Mouse (Mus musculus): ENCODE measurements around the gene BC049352.
A peak's percentile ranks its signal among the peaks of the same experiment; 100 is the strongest.

The BC049352 gene

DNA sequence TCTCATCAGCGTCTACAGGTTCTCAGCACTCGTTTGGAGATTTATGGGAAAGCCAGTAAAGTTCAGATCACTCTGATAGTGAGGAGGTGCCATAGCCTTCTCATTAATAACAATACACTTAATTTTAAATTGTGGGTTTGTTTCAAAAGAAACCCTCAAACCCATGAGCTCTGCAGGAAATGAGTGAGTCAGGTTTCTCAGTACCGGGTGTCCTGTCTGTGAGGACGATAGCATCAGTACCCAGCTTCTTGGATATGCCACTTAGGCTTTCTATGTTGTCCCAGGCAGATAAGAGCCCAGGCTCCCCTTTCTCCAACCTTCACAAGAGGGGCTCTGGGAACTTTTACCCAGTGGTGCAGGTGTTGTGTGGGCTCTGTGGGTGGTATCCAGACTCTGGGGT, 70.2 kb downstream of the BC049352 start:
- no peak for DNase-seq

DNA sequence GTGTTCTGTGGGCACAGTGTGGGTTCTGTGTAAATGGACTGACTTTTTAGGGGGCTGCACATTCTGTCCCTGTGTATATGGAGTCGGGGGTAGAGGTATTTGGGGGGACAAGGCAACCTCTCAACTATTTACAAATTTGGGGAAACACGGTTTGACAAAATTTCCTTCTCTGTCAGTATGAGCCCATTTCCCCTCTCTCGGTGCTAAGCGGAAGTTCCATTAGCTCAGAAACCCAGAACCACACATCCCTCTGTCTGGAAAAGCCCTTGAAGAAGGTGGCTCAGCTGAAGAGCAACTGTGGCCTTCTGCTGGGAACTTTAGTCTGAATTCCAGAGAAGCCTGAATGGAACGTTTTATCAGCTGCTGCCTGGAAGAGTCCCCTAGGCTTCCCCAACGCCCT, 70.6 kb downstream of the BC049352 start:
- no peak for DNase-seq

DNA sequence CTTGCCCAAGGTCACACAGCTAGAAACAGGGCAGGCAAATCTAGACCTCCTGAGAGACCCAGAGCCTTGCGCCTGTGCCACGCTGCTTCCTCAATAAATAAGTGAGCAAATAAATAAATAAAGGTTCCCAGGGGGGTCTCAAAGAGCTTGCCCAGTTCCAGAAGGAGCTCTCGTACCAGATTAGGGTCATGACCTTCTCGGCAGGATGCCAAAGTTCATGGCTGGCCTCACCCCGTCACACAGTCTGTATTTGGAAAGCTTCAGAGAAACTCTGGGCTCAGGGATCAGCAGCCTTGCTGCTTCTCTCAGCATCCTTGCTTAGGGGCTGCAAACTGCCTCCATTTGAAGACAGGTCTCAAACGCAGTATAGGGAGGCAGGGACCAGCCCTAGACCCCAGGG, 72.2 kb downstream of the BC049352 start:
- DNase-seq = peak; percentile 4

DNA sequence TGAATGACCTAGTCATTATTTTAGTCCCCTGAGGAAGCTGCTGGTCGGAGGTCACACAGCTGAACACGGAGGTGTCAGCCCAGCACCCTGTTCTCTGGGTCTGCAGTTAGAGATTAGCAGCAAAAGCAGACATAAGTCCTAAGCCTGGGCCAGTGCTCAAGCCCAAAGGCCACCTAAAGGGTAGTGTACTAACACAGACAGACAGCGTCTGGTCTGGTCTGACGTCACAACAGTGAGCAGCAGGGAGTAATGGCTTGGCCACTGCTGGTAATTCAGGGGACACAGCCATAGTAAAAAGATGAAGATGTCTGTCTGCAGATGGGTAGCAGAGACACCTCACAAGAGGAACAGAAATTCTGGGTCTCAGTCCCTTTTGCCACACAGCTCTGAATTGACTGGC, 72.8 kb downstream of the BC049352 start:
- DNase-seq = peak; percentile 7

- no peak for DNase-seq
Observed at GRCm38 (mm10) chr9:45255431-45255830, 73.6 kb downstream of the BC049352 start.

DNA sequence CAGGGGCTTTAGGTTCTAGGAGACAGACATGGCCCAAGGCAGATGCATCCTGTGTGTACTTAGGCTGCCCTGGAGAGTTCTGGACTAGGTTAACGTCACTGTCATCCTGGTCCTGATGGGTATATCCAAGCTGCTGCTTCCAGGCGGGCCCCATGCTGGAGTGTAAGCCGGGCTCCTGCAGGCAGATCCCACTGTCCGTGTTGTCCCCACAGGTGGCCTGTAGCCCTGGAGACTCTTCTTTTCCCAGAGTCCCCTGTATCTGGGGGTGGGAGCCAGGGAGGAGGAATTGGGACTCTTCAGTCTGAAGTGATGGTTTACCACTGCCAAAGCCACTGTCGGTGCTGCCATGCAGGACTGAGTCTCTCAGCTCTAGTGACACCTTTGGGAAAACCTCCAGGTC, 74.2 kb downstream of the BC049352 start:
- no peak for DNase-seq

GRCm38 (mm10) chr9:45259065-45259464, 77.3 kb downstream of the BC049352 start:
- DNase-seq = peak; percentile 5

GRCm38 (mm10) chr9:45261466-45261865, 79.7 kb downstream of the BC049352 start:
- DNase-seq = peak; percentile 91

- DNase-seq = no peak
Observed at GRCm38 (mm10) chr9:45261872-45262271, 80.1 kb downstream of the BC049352 start.

- no peak for DNase-seq
Observed at GRCm38 (mm10) chr9:45267099-45267498, 85.3 kb downstream of the BC049352 start.

DNA sequence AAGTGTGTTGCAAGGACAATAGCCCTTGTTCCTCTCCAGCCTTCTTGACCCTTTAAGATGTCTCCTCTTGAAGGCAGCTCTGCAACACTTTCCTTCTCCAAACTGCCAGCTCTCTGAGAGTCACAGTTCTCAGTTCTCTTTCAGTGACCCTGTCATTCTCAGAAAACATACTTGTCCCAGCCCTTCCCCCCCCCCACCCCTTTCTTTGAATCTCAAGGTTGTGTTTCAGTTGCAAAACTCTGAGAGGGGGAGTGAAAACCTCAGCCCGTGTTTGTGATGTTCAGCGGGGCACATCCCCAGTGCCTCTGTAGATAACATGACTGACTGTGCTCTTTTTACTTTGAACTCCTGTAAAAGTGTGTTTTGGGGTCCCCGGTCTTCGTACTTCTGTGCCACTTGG, 86.3 kb downstream of the BC049352 start:
- DNase-seq = no peak

DNA sequence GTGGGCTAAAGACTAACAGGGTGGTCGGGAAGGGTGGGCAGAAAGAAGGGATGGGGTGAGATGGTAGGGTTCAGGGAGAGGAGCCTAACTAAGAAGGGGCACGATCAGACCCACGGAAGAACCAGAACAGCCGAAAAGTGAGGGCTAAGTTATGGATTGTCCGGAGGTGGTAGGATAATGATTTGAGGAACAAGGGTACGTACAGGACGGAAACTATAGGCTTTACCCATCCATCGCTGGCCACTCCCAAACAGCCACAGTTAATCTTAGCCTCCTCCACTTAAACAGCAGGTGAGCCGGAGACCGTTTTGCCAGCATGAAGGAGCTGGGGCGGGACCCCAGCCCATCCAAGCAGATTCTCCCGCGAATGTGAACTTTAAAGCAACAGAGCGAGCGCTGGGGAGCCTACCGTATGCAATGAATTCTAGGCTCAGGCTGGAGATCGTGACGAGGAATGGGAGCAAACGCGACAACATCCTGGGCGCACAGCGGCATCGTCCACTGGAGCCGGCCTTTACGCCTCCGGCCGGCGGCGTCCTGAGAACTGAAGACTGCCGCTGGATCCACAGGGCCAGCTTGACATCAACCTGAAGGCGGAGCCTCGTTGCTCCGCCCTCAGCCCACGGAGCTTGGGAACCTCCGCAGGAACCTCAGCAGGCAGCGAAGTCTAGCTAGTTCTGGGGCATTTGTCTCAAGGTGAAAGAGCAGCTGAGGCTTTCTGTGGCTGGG, 87.0 kb downstream of the BC049352 start, which contains the start of gene Il10ra:
Gene Il10ra (minus strand): TSS at position 553 of the 729 bp plus-strand sequence.
- peak; percentile 70 for DNase-seq

GRCm38 (mm10) chr9:45272213-45272612, 90.4 kb downstream of the BC049352 start:
- DNase-seq = no peak

GRCm38 (mm10) chr9:45274218-45274617, 92.4 kb downstream of the BC049352 start:
- DNase-seq = no peak

DNA sequence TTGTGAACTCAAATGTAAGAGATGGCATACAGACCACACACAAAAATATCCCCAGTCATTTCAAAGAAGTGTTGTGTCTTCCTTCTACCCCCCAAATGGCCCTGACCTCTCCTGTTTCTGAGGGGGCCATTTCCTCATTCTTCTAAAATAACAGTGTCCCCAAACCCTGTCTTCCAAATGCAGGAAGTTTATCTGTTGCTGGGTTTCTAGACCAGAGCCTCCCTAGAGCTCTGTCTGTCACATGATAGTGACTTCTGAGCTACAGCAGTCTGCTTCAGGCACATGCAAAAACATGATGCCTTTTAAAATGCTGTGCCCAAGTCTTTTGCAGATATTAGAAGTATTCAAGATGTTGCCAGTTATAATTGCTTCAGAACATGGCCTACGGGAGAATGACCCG, 92.8 kb downstream of the BC049352 start:
- no peak for DNase-seq

DNA sequence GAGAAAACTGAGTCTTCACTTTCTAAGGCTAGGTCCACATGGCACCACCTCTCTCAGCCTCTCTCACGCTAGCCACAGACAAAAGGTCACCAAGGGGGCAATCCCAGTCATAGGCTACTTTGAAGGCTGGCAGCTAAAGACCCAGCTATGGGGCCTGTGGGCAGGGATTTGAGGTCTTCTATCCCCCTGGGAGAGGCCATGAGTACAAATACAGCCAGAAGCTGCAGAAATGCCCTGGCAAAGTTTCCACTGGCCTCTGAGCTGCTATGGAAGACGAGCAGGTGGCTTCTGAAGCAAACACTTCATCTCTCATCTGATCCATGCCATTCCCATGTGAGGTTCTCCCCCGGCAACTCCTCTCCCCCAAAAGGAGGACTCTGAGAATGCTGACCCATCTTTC, 98.3 kb downstream of the BC049352 start:
- no peak for DNase-seq

GRCm38 (mm10) chr9:45280891-45281290, 99.1 kb downstream of the BC049352 start:
- no peak for DNase-seq

DNA sequence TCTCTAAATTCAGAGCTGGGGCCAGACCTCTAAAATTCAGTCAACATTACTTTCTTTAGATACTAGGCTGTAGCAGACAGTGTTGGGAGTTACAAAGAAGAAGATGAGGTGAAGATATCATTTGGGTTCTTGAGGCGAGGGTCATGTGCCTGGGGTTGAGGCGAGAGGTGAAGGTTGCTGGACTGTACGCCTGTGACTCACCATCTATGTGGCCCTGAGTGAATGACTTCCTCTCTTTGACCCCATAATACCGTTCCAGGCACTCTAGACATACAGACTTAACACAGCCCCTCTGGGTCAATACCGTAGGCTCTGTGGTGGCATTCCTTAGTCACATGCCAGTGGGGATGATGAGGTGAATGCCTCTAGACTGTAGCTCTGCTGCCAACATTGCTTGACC, 100.7 kb downstream of the BC049352 start:
- no peak for DNase-seq

DNA sequence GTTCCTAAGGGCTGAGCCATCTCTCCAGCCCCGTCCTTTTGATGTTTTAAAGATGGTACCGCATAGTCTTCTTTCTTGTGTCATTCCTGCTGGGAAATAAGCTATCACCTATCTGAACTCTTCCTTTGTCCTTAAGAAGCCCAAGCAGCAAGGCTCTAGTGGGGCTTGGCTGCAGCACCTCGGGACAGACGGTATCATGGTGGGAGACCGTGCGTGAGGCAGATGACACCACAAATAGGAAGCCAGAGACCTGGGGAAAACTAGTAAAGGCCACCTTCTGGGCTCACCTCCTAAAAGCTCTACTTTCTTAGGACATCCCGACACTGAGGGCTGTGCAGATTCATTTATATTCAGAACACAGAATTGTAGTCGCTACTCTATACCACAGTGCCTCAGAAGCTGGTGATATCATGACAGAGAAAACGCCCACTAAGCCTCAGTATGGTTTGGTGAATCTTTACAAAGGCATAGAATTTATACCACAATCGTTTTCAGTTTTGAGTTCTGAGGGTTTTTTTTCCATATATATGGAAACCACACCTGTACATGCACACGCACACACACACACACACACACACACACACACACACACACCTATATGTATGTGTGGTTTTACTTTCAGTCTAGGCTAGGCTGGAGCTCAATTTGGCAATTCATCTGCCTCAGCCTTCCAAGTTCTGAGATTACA, 109.8 kb downstream of the BC049352 start:
- peak; percentile 87 for DNase-seq

- no peak for DNase-seq
Observed at GRCm38 (mm10) chr9:45294210-45295011, 112.6 kb downstream of the BC049352 start.

DNA sequence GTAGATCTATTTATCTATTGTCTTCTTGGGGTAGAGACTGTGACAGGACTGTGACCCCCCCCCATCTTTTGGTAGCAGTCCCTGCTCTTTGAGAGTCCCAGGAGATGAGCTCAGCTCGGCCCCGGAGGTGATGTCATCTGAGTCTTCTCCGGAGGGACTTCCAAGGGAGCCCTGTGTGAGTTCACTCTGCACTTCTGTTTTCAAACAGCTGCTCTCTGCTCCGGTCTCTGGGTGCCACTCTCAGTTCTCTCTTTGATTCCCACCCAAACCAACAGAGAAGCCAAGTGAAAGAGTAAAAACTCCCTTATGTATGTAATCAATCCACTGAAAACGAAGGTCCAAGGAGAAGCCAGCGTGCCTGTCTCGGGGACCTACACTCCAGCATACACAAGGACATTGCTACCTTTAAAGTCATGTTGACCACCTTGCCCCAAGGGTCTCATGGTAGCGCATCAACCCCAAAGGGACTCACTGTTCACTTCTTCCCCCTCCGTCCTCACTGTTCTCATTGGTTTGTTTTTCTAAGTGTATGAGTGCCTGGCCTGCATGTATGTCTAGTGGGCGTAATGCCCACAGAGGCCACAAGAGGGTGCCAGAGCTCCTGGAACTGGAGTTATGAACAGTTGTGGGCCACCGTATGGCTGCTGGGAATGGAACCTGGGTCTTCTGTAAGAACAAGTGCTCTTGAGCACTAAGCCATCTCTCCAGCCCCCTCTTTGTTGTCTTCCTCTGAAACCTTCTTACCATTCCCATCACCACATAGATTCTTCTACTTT, 117.6 kb downstream of the BC049352 start:
- no peak for DNase-seq

Data from cerebellum, adult 9-11 months (tissue).